Mouse (Mus musculus): ENCODE data around the gene Ammecr1. TPM values are rescaled to one million over a fixed set of nuclear protein-coding genes. Genes with fewer than 3 reads are reported as not detected.

Gene Ammecr1
- polyA plus RNA-seq, 1 experiment from 2014 or later, result 4.1 TPM

DNA sequence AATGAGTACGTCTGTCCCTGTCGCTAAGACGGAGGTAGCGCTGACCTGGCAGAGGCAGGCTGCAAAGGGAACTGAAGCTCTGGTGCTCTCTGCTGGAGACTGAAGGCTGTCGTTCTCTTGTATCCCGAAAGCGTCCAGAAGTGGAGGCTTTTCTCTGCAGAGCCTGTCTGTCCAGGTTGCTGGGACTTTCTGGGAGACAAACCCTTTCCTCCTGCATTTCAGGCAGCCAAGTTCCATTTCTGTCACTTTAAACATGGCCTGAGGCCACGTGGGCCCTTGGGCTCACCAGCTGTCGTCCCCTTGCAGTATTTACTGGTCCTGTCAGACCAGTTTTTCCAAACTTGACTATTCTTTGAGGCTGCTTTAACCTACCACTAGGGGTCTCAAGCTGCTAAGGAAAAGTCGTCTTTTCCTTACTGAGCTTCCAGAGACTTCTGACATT, 159.9 kb downstream of the Ammecr1 start:
- H3K9me3 ChIP-seq (ENCODE audit: control insufficient read depth, low read length), result no peaks in the 10 kb centered on the region
- H3K4me3 ChIP-seq (ENCODE audit: low read depth, low read length), result no peak overlapping the region
- H3K4me1 ChIP-seq (ENCODE audit: control insufficient read depth, insufficient read depth, low read length), result no peaks in the 10 kb centered on the region
- 0 out of 2 replicates have a peak, but pooled peaks have one; percentile 45 for ATAC-seq (ENCODE audit: low read depth)
- no peaks in the 10 kb centered on the region for H3K27me3 ChIP-seq (ENCODE audit: control insufficient read depth, insufficient read depth, low read length)
- H3K27ac ChIP-seq (ENCODE audit: low read depth, low read length), result no peak overlapping the region
- no peak overlapping the region for H3K4me2 ChIP-seq (ENCODE audit: low read depth, low read length)
- no peaks in the 10 kb centered on the region for H3K36me3 ChIP-seq (ENCODE audit: control insufficient read depth, insufficient read depth, low read length)
- no peak overlapping the region for H3K9ac ChIP-seq (replicated peaks; ENCODE audit: low read depth, low read length)
- 45% methylated on average over 10 of the region's 10 CpGs for WGBS

DNA sequence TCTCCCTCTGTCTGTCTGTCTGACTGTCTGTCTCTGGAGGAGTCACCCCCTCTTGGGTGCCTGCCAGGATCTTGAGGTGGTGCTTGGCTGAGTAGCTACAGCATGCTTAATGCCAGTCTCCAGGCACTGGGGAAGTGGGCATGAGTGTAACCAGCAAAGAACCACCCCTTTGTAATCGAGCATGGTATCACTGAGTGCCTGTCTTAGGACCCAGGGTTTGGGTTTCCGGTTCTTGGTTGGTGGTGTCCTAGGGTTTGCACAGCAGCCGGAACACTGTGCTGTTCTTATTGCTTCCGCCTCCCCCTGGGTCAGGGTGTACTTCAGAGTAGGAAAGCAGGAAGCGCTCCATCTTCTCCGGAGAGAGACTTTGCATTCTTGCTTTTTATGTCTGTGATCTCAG, 160.4 kb downstream of the Ammecr1 start:
- no peak for ATAC-seq (ENCODE audit: low read depth)
- H3K36me3 ChIP-seq (ENCODE audit: control insufficient read depth, insufficient read depth, low read length), result no peaks in the 10 kb centered on the region
- no peak overlapping the region for H3K27ac ChIP-seq (ENCODE audit: low read depth, low read length)
- H3K4me3 ChIP-seq (ENCODE audit: low read depth, low read length), result no peak overlapping the region
- H3K4me1 ChIP-seq (ENCODE audit: control insufficient read depth, insufficient read depth, low read length), result no peaks in the 10 kb centered on the region
- H3K9me3 ChIP-seq (ENCODE audit: control insufficient read depth, low read length), result no peaks in the 10 kb centered on the region
- H3K27me3 ChIP-seq (ENCODE audit: control insufficient read depth, insufficient read depth, low read length), result no peaks in the 10 kb centered on the region
- no peak overlapping the region for H3K4me2 ChIP-seq (ENCODE audit: low read depth, low read length)
- 87% methylated on average over 6 of the region's 6 CpGs for WGBS
- H3K9ac ChIP-seq (replicated peaks; ENCODE audit: low read depth, low read length), result no peak overlapping the region

- Histone ChIP-seq H3K36me3 (ENCODE audit: control insufficient read depth, insufficient read depth, low read length) (no peaks in the 10 kb centered on the region), H3K9ac (replicated peaks; ENCODE audit: low read depth, low read length) (no peak overlapping the region), H3K4me2 (ENCODE audit: low read depth, low read length) (no peak overlapping the region), H3K9me3 (ENCODE audit: control insufficient read depth, low read length) (no peaks in the 10 kb centered on the region), H3K27me3 (ENCODE audit: control insufficient read depth, insufficient read depth, low read length) (no peaks in the 10 kb centered on the region), H3K4me1 (ENCODE audit: control insufficient read depth, insufficient read depth, low read length) (no peaks in the 10 kb centered on the region), H3K4me3 (ENCODE audit: low read depth, low read length) (no peak overlapping the region), H3K27ac (ENCODE audit: low read depth, low read length) (no peak overlapping the region)
- WGBS, result 78% methylated on average over 3 of the region's 3 CpGs
- ATAC-seq (ENCODE audit: low read depth), result peak; percentile 65
These were observed 161.9 kb downstream of the Ammecr1 start for GRCm38 (mm10) chrX:142804596-142804995.

Small RNAs within 50 kb of the gene (microRNA-seq; reads per million reads assigned to microRNA genes)
- gene Gm44351, result not detected

Other genes with a start within 250 kb of the Ammecr1 start
- 0.99 and 1.0 TPM in 2 replicates for gene Rtl9, start 132.9 kb upstream of the Ammecr1 start, polyA plus RNA-seq (2014; fragmentation: Nextera tagmentation; extraction: Ambion mirVana)

All from neural tube, embryonic 14.5 days (tissue).